Mouse (Mus musculus): Measurements from ENCODE around the gene Cdk13. TPM values are rescaled to one million over a fixed set of nuclear protein-coding genes. Genes with fewer than 3 reads are reported as not detected.
A peak's percentile ranks its signal among the peaks of the same experiment; 100 is the strongest.

Gene Cdk13
- polyA plus RNA-seq, 1 experiment from 2014 or later, result 26.6 TPM

GRCm38 (mm10) chr13:17762405-17762804 lies 42.5 kb downstream of the Cdk13 start:
- DNase-seq (ENCODE audit: low spot score), result no peak

- no peak for DNase-seq (ENCODE audit: low spot score)
Measured at GRCm38 (mm10) chr13:17754997-17755396, 49.9 kb downstream of the Cdk13 start.

- DNase-seq (ENCODE audit: low spot score), result no peak
Measured at GRCm38 (mm10) chr13:17728798-17729197, 76.1 kb downstream of the Cdk13 start.

- no peak for DNase-seq (ENCODE audit: low spot score)
Measured at GRCm38 (mm10) chr13:17727922-17728321, 77.0 kb downstream of the Cdk13 start.

GRCm38 (mm10) chr13:17717357-17717756 lies 87.5 kb downstream of the Cdk13 start:
- DNase-seq (ENCODE audit: low spot score), result no peak

GRCm38 (mm10) chr13:17708784-17709311 lies 96.0 kb downstream of the Cdk13 start:
- DNase-seq (ENCODE audit: low spot score), result no peak

GRCm38 (mm10) chr13:17705188-17705826 lies 99.6 kb downstream of the Cdk13 start:
- no peak for DNase-seq (ENCODE audit: low spot score)

- DNase-seq (ENCODE audit: low spot score), result no peak
Measured at GRCm38 (mm10) chr13:17702311-17702710, 102.6 kb downstream of the Cdk13 start.

- no peak for DNase-seq (ENCODE audit: low spot score)
Measured at GRCm38 (mm10) chr13:17701322-17701721, 103.6 kb downstream of the Cdk13 start.

GRCm38 (mm10) chr13:17700090-17700715 lies 104.7 kb downstream of the Cdk13 start:
- DNase-seq (ENCODE audit: low spot score), result no peak

- peak; percentile 21 for DNase-seq (ENCODE audit: low spot score)
Measured at GRCm38 (mm10) chr13:17695898-17696580, 108.9 kb downstream of the Cdk13 start.

GRCm38 (mm10) chr13:17694911-17695699 lies 109.8 kb downstream of the Cdk13 start, which contains the start of the genes Mplkip and Sugct:
Gene Mplkip (plus strand): TSS chr13:17695192.
Gene Sugct (minus strand): TSS chr13:17695553.
- DNase-seq (ENCODE audit: low spot score), result peak; percentile 100

- DNase-seq (ENCODE audit: low spot score), result no peak
Measured at GRCm38 (mm10) chr13:17694414-17694813, 110.5 kb downstream of the Cdk13 start.

GRCm38 (mm10) chr13:17693816-17694215 lies 111.1 kb downstream of the Cdk13 start:
- DNase-seq (ENCODE audit: low spot score), result peak; percentile 19

GRCm38 (mm10) chr13:17691436-17691835 lies 113.5 kb downstream of the Cdk13 start:
- no peak for DNase-seq (ENCODE audit: low spot score)

GRCm38 (mm10) chr13:17690686-17691085 lies 114.2 kb downstream of the Cdk13 start:
- DNase-seq (ENCODE audit: low spot score), result no peak

GRCm38 (mm10) chr13:17689461-17689860 lies 115.4 kb downstream of the Cdk13 start:
- no peak for DNase-seq (ENCODE audit: low spot score)

- no peak for DNase-seq (ENCODE audit: low spot score)
Measured at GRCm38 (mm10) chr13:17671122-17671521, 133.8 kb downstream of the Cdk13 start.

- no peak for DNase-seq (ENCODE audit: low spot score)
Measured at GRCm38 (mm10) chr13:17667380-17667779, 137.5 kb downstream of the Cdk13 start.

Measured in thymus, postnatal 0 days (tissue).